In genomic region chr15:25622200-25622866, GRCm38 (mm10) we compare ENCODE assay signal across 8 mouse cellular contexts. TPM values are rescaled to one million over a fixed set of nuclear protein-coding genes. Genes with fewer than 3 reads are reported as not detected.
DNase-seq lines count a peak whose midpoint lies in the region; ATAC-seq lines count a peak whose summit lies in the region.

TSS of gene Myo10 (plus strand) at chr15:25622525.

- peak within 1 kb of the TSS; percentile 89 for H3K4me3 ChIP-seq in embryonic facial prominence, embryonic 13.5 days
- peak within 1 kb of the TSS; percentile 81 for H3K4me3 ChIP-seq in midbrain, embryonic 11.5 days (ENCODE audit: low read depth, low read length)

- intact Hi-C loops in left cerebral cortex, postnatal 4 days (cut with DNase I) = no loop called here

- peak; percentile 94 for ATAC-seq in embryonic facial prominence, embryonic 13.5 days (ENCODE audit: insufficient number of reproducible peaks, insufficient read depth, low FRiP score, low TSS enrichment, low read depth)
- peak; percentile 96 for ATAC-seq in midbrain, embryonic 11.5 days (ENCODE audit: low FRiP score)

- peaks cover 41% of the 10 kb centered on the region for H3K4me1 ChIP-seq in embryonic facial prominence, embryonic 13.5 days
- H3K4me1 ChIP-seq in midbrain, embryonic 11.5 days (ENCODE audit: control insufficient read depth, insufficient read depth, low read length) = no peaks in the 10 kb centered on the region; the same call in 1 of the 2 replicates

- peak within 1 kb of the TSS; percentile 90 for H3K27ac ChIP-seq in embryonic facial prominence, embryonic 13.5 days
- no peak within 1 kb of the TSS for H3K27ac ChIP-seq in midbrain, embryonic 11.5 days (ENCODE audit: low read depth, low read length)

- peak within 1 kb of the TSS; percentile 93 for H3K9ac ChIP-seq in embryonic facial prominence, embryonic 13.5 days
- H3K9ac ChIP-seq in midbrain, embryonic 11.5 days (ENCODE audit: low read length) = peak within 1 kb of the TSS; percentile 90

- H3K27me3 ChIP-seq in embryonic facial prominence, embryonic 13.5 days = 0 out of 2 replicates have a peak, but pooled peaks cover 4% of the 10 kb centered on the region
- peaks cover 5% of the 10 kb centered on the region; the same call in 1 of the 2 replicates for H3K27me3 ChIP-seq in midbrain, embryonic 11.5 days (ENCODE audit: control insufficient read depth, insufficient read depth, low read length)

- WGBS in embryonic facial prominence, embryonic 13.5 days = under 1% methylated on average over 53 of the region's 53 CpGs
- WGBS in midbrain, embryonic 11.5 days = under 1% methylated on average over 53 of the region's 53 CpGs

- H3K9me3 ChIP-seq in embryonic facial prominence, embryonic 13.5 days = no peaks in the 10 kb centered on the region
- H3K9me3 ChIP-seq in midbrain, embryonic 11.5 days (ENCODE audit: control insufficient read depth, low read length) = no peaks in the 10 kb centered on the region

- H3K36me3 ChIP-seq in embryonic facial prominence, embryonic 13.5 days = no peaks in the 10 kb centered on the region
- H3K36me3 ChIP-seq in midbrain, embryonic 11.5 days (ENCODE audit: control insufficient read depth, insufficient read depth, low read length) = no peaks in the 10 kb centered on the region

- DNase-seq in adrenal gland, postnatal 4 days (ENCODE audit: low spot score in 2 of 2) = peak; percentile 99 to 100
- DNase-seq in heart, adult 11 months = peak; percentile 100
- peak; percentile 100 for DNase-seq in kidney, adult 11 months
- DNase-seq in left cerebral cortex, postnatal 4 days = peak; percentile 100
- DNase-seq in midbrain, embryonic 11.5 days (ENCODE audit: low spot score, missing footprints) = peak; percentile 100
- DNase-seq in right cerebral cortex, postnatal 4 days = peak; percentile 82
- DNase-seq in yolk sac, embryonic 10.5 days (ENCODE audit: low spot score) = peak; percentile 100

- H3K4me2 ChIP-seq in embryonic facial prominence, embryonic 13.5 days = peak within 1 kb of the TSS; percentile 77
- peak within 1 kb of the TSS; percentile 98 for H3K4me2 ChIP-seq in midbrain, embryonic 11.5 days

RNA-seq across cellular contexts. Expression of gene Myo10, which starts in this region (rescaled TPM):
- 10 to 100 TPM; 87.7 to 91.2 TPM for total RNA-seq in adrenal gland, postnatal 4 days (2021)
- 27.9 and 30.4 TPM in 2 replicates for polyA plus RNA-seq in embryonic facial prominence, embryonic 13.5 days (2015; fragmentation: Nextera tagmentation; extraction: Ambion mirVana)
- 10 to 100 TPM; 40.6 to 45.5 TPM for total RNA-seq in left cerebral cortex, postnatal 4 days (2021)
- polyA plus RNA-seq in midbrain, embryonic 11.5 days (2014; fragmentation: Nextera tagmentation; extraction: Ambion mirVana) = 72.8 and 75.4 TPM in 2 replicates
